Mouse (Mus musculus): ENCODE results near the gene Bcam. TPM values are rescaled to one million over a fixed set of nuclear protein-coding genes. Genes with fewer than 3 reads are reported as not detected.

Bcam gene
- polyA plus RNA-seq, 1 experiment from 2014 or later = 70.3 TPM

GRCm38 (mm10) chr7:19789904-19790347, 19.1 kb upstream of the Bcam start:
- in situ Hi-C loops (cut with MboI; ENCODE audit: low pct_unique_long_range_greater_than_20kb) = loop anchor here (5.0 kb wide), 1 partner anchor 38 kb away; the partner anchor contains the start of gene Nectin2
- TF ChIP-seq CTCF (IDR thresholded peaks at IDR 0.05) = peak; percentile 95
- ChIA-PET CTCF (interaction anchor here (0.5 to 2.8 kb wide), 14 partner anchors 11 to 136 kb away, joined by 3 to 15 read pairs (median 4); no protein-coding TSS in a partner anchor), POLR2A (interaction anchor here (0.6 to 0.8 kb wide), 2 partner anchors 20 to 22 kb away, joined by 3 read pairs; no protein-coding TSS in a partner anchor)
- ATAC-seq = peak; percentile 76
- H3K27me3 ChIP-seq = no peaks in the 10 kb centered on the region
- no peak for DNase-seq (ENCODE audit: low read depth, low spot score)

GRCm38 (mm10) chr7:19785874-19786458, 15.2 kb upstream of the Bcam start:
- in situ Hi-C loops (cut with MboI; ENCODE audit: low pct_unique_long_range_greater_than_20kb) = loop anchor here (5.0 kb wide), 1 partner anchor 34 kb away; the partner anchor contains the start of gene Nectin2
- H3K27me3 ChIP-seq = no peaks in the 10 kb centered on the region
- CTCF ChIA-PET = no interaction called here
- no peak for TF ChIP-seq CTCF (IDR thresholded peaks at IDR 0.05)
- DNase-seq (ENCODE audit: low read depth, low spot score) (no peak), ATAC-seq (no peak)
- POLR2A ChIA-PET = no interaction called here

DNA sequence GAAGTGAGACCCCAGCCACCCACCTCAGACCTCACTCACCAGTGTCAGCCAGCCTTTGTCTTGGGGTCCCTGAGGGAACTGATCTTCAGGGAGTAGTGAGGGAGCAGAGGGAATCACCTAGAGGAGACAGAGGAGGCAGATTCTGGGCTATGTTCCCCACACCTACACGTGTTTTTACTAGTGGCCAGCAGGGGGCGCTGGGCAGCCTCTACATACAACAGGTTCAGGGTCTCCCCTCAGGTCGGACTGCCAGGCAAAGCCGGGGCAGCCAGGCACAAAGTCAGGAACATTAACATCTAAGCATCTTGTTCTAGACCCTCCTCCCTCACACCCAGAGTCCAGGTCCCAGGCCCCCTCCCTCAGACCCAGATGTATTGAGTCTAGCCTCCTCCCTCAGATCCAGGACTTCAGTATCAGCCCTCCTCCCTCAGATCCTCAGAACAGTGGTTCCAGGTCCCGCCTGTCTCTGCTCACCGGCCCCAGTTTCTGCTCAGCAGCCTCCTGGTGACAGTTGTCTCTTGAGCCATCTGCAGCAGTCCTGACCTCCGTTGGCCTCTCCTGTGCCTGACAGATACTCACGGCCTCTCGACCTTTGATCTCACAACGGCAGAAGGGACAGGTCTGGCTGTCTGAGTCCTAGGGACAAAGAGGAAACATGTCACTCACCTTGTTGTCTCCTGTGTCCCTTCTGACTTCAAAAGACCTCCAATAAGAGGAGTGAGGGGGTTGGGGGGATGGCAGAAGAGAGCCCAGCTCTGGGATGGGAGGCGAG, 14.1 kb upstream of the Bcam start:
- ChIA-PET POLR2A (no interaction called here), CTCF (interaction anchor here (1.5 kb wide), 1 partner anchor 15 kb away, joined by 3 read pairs; no protein-coding TSS in a partner anchor)
- no peaks in the 10 kb centered on the region for H3K27me3 ChIP-seq
- DNase-seq (ENCODE audit: low read depth, low spot score) (no peak), ATAC-seq (no peak)
- in situ Hi-C loops (cut with MboI; ENCODE audit: low pct_unique_long_range_greater_than_20kb) = loop anchor here (5.0 kb wide), 1 partner anchor 33 kb away; the partner anchor contains the start of gene Nectin2
- peak; percentile 66 for TF ChIP-seq CTCF (IDR thresholded peaks at IDR 0.05)

- ChIA-PET POLR2A (no interaction called here), CTCF (interaction anchor here (0.7 to 1.5 kb wide), 2 partner anchors 14 to 70 kb away, joined by 3 read pairs; no protein-coding TSS in a partner anchor)
- no peak for DNase-seq (ENCODE audit: low read depth, low spot score)
- no peak for TF ChIP-seq CTCF (IDR thresholded peaks at IDR 0.05)
- no peak for ATAC-seq
- in situ Hi-C loops (cut with MboI; ENCODE audit: low pct_unique_long_range_greater_than_20kb) = no loop called here
- no peaks in the 10 kb centered on the region for H3K27me3 ChIP-seq
These were observed 12.8 kb upstream of the Bcam start for GRCm38 (mm10) chr7:19783630-19784029.

DNA sequence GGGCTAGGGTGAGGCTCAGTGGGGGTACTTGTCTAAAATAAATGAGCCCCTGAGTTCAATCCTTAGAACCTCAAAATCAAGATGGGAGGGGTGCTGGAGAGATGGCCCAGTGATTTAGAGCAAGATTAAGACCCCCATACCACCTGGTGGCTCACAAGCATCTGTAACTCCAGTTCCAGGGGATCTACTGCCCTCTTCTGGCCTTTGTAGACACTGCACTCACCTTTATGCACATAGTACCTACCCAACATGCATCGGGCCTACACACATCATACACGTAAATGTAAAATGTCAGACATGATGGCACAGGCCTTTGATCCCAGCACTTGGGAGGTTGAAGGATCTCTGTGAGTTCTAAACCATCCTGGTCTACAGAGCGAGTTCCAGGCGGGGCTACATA, 11.8 kb upstream of the Bcam start:
- no peaks in the 10 kb centered on the region for H3K27me3 ChIP-seq
- no peak for ATAC-seq
- peak; percentile 71 for TF ChIP-seq CTCF (IDR thresholded peaks at IDR 0.05)
- DNase-seq (ENCODE audit: low read depth, low spot score) = no peak
- in situ Hi-C loops (cut with MboI; ENCODE audit: low pct_unique_long_range_greater_than_20kb) = no loop called here
- POLR2A ChIA-PET = no interaction called here
- CTCF ChIA-PET = no interaction called here

GRCm38 (mm10) chr7:19781741-19782140, 10.9 kb upstream of the Bcam start:
- DNase-seq (ENCODE audit: low read depth, low spot score) = no peak
- no peak for ATAC-seq
- in situ Hi-C loops (cut with MboI; ENCODE audit: low pct_unique_long_range_greater_than_20kb) = no loop called here
- no peaks in the 10 kb centered on the region for H3K27me3 ChIP-seq
- no peak for TF ChIP-seq CTCF (IDR thresholded peaks at IDR 0.05)
- POLR2A ChIA-PET = no interaction called here
- CTCF ChIA-PET = no interaction called here

DNA sequence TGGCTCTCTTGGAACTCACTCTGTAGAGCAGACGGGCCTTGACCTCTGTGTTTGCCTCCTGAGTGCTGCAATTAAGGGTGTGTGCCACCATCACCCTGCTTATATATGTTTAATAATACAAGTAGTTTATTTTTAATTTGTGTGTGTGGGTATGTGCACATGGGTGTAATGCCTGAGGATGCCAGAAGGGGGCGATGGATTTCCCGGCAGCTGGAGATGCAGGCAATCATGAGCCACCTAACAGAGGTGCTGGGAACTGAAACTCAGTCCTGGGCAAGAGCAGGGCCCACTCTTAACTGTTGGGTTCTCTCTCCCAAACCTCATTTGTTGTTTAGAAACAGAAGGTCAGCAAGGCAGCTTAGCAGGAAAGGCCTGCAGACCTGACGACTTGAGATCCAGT, 9.1 kb upstream of the Bcam start:
- in situ Hi-C loops (cut with MboI; ENCODE audit: low pct_unique_long_range_greater_than_20kb) = no loop called here
- DNase-seq (ENCODE audit: low read depth, low spot score) (no peak), ATAC-seq (no peak)
- CTCF ChIA-PET = interaction anchor here (0.6 kb wide), 1 partner anchor 292 kb away, joined by 3 read pairs; no protein-coding TSS in a partner anchor
- H3K27me3 ChIP-seq = no peaks in the 10 kb centered on the region
- TF ChIP-seq CTCF (IDR thresholded peaks at IDR 0.05) = no peak
- POLR2A ChIA-PET = no interaction called here

GRCm38 (mm10) chr7:19778645-19779044, 7.8 kb upstream of the Bcam start:
- no peak for TF ChIP-seq CTCF (IDR thresholded peaks at IDR 0.05)
- ChIA-PET POLR2A (no interaction called here), CTCF (interaction anchor here (1.0 to 1.1 kb wide), 2 partner anchors 11 to 19 kb away, joined by 3 read pairs; no protein-coding TSS in a partner anchor)
- DNase-seq (ENCODE audit: low read depth, low spot score) (no peak), ATAC-seq (no peak)
- in situ Hi-C loops (cut with MboI; ENCODE audit: low pct_unique_long_range_greater_than_20kb) = no loop called here
- no peaks in the 10 kb centered on the region for H3K27me3 ChIP-seq

DNA sequence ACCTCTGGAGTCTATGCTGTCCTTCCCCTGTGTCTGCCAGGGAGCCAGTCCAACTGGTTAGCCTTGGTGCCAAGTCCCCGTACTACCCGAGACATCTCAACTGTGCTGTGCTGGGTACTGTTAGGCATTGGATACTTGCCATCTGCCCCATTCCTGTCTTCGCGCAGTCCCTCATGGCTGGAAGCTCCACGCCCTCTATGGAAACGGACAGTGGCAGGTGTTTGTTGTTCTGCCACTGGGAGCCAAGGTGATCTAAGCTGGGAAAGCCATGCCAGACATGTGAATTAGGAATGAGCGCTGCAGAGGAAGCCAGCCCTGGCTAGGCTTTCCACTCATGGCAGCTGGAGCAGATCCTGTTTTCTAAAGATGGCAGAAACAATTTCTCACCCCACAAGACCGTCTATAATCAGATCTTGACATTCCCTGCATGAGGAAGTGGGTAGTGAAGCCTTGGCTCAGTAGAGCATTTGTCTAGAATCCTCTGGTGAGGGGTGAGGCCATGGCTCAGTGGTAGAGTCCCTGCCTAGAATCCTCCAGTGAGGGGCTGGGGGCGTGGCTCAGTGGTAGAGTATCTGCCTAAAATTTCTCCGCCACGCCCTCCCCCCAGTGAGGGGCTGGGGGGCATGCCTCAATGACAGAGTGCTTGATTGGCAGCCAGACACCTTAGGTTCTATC, 6.4 kb upstream of the Bcam start:
- DNase-seq (ENCODE audit: low read depth, low spot score) = no peak
- in situ Hi-C loops (cut with MboI; ENCODE audit: low pct_unique_long_range_greater_than_20kb) = no loop called here
- no peaks in the 10 kb centered on the region for H3K27me3 ChIP-seq
- no peak for TF ChIP-seq CTCF (IDR thresholded peaks at IDR 0.05)
- CTCF ChIA-PET = no interaction called here
- POLR2A ChIA-PET = no interaction called here
- ATAC-seq = no peak

DNA sequence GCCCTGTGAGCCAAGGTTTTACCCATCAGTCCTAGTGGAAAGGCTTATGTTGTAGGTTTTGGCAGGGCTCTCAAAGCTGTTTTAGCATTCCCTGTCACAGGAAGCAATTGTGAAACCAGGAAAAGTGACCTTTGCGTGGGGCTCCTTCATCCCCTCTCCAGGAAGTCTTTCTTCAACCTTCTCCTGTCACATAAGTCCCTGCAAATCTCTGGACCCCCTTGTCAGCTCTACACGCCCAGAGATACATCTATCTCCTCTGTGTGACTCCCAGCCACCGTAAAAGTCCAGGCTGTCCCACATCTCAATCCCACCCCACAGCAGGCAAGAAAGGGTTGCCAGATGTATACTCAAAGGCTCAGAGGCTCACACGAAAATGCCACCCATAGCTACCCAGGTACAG, 866 bp upstream of the Bcam start:
- ATAC-seq (no peak), DNase-seq (ENCODE audit: low read depth, low spot score) (no peak)
- CTCF ChIA-PET = no interaction called here
- in situ Hi-C loops (cut with MboI; ENCODE audit: low pct_unique_long_range_greater_than_20kb) = no loop called here
- no peak for TF ChIP-seq CTCF (IDR thresholded peaks at IDR 0.05)
- H3K27me3 ChIP-seq = no peaks in the 10 kb centered on the region
- POLR2A ChIA-PET = no interaction called here
